Mouse (Mus musculus) heart, embryonic 11.5 days (tissue): ENCODE results near the gene Dock8. TPM values are rescaled to one million over a fixed set of nuclear protein-coding genes. Genes with fewer than 3 reads are reported as not detected.
A peak's percentile ranks its signal among the peaks of the same experiment; 100 is the strongest.

Experiments used
- ATAC-seq: fragments of 200-750 bp; cut with Nextera tagmentation; replicated peaks from 2 replicates; pipeline ENCODE4 v1.8.0; 2017; ENCODE audit warnings: moderate library complexity; ENCODE audit not compliant: insufficient number of reproducible peaks, low FRiP score, low TSS enrichment
- H3K27ac ChIP-seq: fragments of 300-500 bp; sonication (generic); 2 replicates; pipeline ENCODE4 v1.5.1; 2014; ENCODE audit warnings: mild to moderate bottlenecking, low read depth, low read length
- H3K27me3 ChIP-seq: fragments of 300-500 bp; sonication (generic); 2 replicates; pipeline ENCODE4 v1.6.1; 2014; ENCODE audit warnings: mild to moderate bottlenecking, low read length, mixed read lengths; ENCODE audit not compliant: control insufficient read depth, insufficient read depth
- H3K36me3 ChIP-seq: fragments of 300-500 bp; sonication (generic); 2 replicates; pipeline ENCODE4 v1.6.1; 2014; ENCODE audit warnings: mild to moderate bottlenecking, low read length, moderate library complexity, mixed read lengths; ENCODE audit not compliant: control insufficient read depth, insufficient read depth
- H3K4me1 ChIP-seq: fragments of 300-500 bp; sonication (generic); 2 replicates; pipeline ENCODE4 v1.6.1; 2014; ENCODE audit warnings: low read length; ENCODE audit not compliant: control insufficient read depth, insufficient read depth
- H3K4me2 ChIP-seq: fragments of 300-500 bp; sonication (generic); 2 replicates; pipeline ENCODE4 v1.6.1; 2014; ENCODE audit warnings: mild to moderate bottlenecking, moderate library complexity
- H3K4me3 ChIP-seq: fragments of 300-500 bp; sonication (generic); 2 replicates; pipeline ENCODE4 v1.5.1; 2014; ENCODE audit warnings: low read depth, low read length
- H3K9ac ChIP-seq: fragments of 300-500 bp; sonication (generic); 2 replicates; pipeline ENCODE4 v1.6.1; 2014; ENCODE audit warnings: mild to moderate bottlenecking, low read depth, low read length, moderate library complexity
- H3K9me3 ChIP-seq: fragments of 300-500 bp; sonication (generic); replicated peaks from 2 replicates; pipeline ENCODE4 v1.6.1; 2016; ENCODE audit warnings: low read length; ENCODE audit not compliant: control insufficient read depth
- WGBS: fragments of 180-500 bp; shearing (Covaris S2); extraction: QIAGEN DNeasy Blood & Tissue Kit; methylation state at CpG from one replicate; pipeline ENCODE4 v1.1.7; 2014; ENCODE audit not compliant: insufficient replicate concordance; 5-methylcytosine and 5-hydroxymethylcytosine counted together
- polyA plus RNA-seq: library from polyadenylated mRNA; unstranded; fragments of >200 nt; fragmentation: Nextera tagmentation; extraction: Ambion mirVana; gene quantifications from 2 replicates; pipeline ENCODE4 v1.2.1, GENCODE M21; 2014

The Dock8 gene
- polyA plus RNA-seq = 2.9 and 4.9 TPM in 2 replicates

DNA sequence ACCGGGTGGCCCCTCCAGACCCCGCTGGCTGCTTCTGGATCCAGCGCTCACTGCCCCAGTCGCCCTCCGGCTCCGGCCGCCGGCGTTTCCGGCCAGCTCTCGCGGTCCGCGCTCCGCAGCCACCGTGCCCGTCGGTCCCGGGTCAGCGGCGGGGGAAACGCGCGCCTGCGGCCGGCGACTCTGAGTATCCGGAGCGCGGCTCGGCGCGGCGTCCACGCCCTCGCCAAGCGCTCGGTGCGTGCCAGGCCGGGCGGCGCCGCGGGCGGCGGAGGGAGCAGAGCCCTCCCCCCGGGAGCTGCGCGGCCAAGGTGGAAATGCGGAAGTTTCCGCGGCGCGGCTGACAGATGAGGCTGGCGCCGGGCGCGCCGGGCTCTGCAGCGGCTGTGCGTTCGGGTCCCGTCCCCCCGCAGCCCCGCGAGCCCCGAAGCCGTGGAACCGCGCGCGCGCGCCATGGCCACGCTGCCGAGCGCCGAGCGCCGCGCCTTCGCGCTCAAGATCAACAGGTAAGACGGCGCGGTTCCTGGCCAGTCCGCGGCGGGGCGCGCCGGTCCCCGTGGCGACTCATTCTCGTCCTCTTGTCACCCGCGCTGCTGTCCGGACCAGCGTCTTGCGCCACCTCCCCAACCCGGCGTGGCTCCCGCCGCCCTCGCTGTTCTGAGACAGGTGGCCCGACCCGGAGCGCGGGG, at the start of gene Dock8:
Gene Dock8 (plus strand): TSS at position 334 of the 686 bp plus-strand sequence.
- Histone ChIP-seq H3K36me3 (no peaks in the 10 kb centered on the region), H3K9ac (peak within 1 kb of the TSS; percentile 76), H3K27me3 (peaks cover 15% of the 10 kb centered on the region; the same call in 1 of the 2 replicates), H3K9me3 (no peaks in the 10 kb centered on the region), H3K4me2 (peak within 1 kb of the TSS; percentile 97), H3K4me3 (peak within 1 kb of the TSS; percentile 78), H3K4me1 (0 out of 2 replicates have a peak, but pooled peaks cover under 1% of the 10 kb centered on the region), H3K27ac (peak within 1 kb of the TSS; percentile 24)
- under 1% methylated on average over 104 of the region's 109 CpGs for WGBS
- ATAC-seq = peak; percentile 52; the same call in 1 of the 2 replicates

DNA sequence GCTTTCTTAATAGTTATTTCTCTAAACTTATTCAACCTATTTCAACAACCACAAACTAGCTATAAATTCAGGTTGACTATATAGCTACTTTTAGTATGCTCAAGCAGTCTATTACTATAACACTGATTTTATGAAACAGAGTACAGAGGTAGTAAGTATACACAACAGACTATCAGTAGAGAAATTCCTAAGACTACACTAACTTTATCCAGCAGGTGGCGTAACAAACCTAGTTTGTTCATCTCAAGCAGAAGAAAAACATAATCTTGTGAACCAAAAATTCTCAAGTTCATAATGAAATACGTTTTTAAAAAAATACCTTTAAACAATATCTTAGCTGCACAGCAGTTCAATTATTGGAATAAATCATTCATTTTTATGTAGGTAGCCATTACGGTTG, 40.8 kb upstream of the Dock8 start:
- Histone ChIP-seq H3K27me3 (no peaks in the 10 kb centered on the region), H3K9ac (no peak overlapping the region), H3K4me3 (no peak overlapping the region), H3K4me2 (no peak overlapping the region), H3K27ac (no peak overlapping the region), H3K4me1 (peaks cover 3% of the 10 kb centered on the region; the same call in 1 of the 2 replicates), H3K9me3 (no peaks in the 10 kb centered on the region), H3K36me3 (peaks cover 4% of the 10 kb centered on the region; the same call in 1 of the 2 replicates)
- ATAC-seq = no peak
- 37% methylated on average over 3 of the region's 3 CpGs for WGBS

DNA sequence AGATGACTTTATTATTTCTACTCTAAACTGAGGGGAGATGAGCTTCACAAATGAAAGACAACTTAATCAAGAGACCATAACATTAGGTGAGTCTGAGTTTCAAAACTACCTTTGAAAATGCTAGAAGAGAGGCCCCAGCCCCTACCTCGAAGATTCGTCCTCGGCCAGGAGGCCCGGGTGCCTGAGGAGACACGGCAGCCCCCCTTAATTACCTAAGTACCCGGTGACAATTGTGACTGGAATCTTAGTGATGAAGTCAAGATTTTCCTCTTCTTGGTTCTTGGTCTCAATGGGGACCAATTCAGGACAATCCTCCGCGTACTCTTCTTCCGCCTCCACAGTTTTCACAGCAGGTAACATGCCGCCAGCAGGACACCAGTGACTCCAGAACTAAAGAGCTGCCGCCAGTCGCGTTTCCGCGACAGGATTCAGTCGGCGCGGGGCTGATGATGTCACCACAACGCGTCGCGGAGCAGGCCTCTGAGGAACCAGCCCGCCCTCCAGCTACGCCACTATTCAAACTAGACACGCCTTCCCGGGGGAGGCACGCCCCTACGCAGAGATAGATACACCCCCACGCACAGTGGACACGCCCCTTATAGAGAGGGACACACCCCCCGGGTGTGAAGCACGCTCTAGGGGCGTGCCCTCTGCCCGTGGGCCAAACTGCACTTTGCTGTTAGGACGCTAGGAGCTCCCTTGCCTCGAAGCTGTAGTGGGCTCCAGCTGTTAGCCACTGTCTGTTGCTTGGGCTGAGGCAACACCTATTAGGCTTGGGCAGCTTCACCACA, 38.0 kb upstream of the Dock8 start, which contains the start of gene Cbwd1:
Gene Cbwd1 (minus strand): TSS at position 439 of the 791 bp plus-strand sequence.
- Histone ChIP-seq H3K4me2 (peak within 1 kb of the TSS; percentile 72), H3K27ac (0 out of 2 replicates have a peak within 1 kb of the TSS, but pooled peaks have one; percentile 12), H3K4me1 (peaks cover 3% of the 10 kb centered on the region; the same call in 1 of the 2 replicates), H3K4me3 (peak within 1 kb of the TSS; percentile 70), H3K27me3 (no peaks in the 10 kb centered on the region), H3K9me3 (no peaks in the 10 kb centered on the region), H3K36me3 (peaks cover under 1% of the 10 kb centered on the region; the same call in 1 of the 2 replicates), H3K9ac (peak within 1 kb of the TSS; percentile 87)
- under 1% methylated on average over 36 of the region's 36 CpGs for WGBS
- peak; percentile 99 for ATAC-seq

DNA sequence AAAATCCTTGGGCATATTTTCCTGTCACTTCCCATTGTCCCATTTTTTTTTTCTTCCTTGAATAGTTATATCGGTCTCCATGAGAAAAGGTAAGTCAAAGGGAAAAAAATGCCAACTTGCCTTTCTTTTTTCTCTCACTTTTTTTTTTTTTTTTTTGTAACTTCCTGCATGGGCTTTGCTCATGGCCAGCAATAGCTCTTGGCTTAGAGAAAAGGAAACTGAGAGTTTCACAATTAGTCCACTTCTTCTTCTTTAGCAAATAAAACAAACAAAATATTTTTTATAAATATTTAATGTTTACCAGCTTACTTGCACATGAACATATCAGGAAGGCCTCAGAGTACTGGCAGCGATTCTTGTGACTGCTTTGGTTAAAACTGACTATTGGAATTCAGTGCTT, 33.1 kb upstream of the Dock8 start:
- Histone ChIP-seq H3K9me3 (no peaks in the 10 kb centered on the region), H3K36me3 (no peaks in the 10 kb centered on the region), H3K27ac (no peak overlapping the region), H3K4me3 (no peak overlapping the region), H3K27me3 (no peaks in the 10 kb centered on the region), H3K4me1 (no peaks in the 10 kb centered on the region), H3K9ac (no peak overlapping the region), H3K4me2 (no peak overlapping the region)
- no peak for ATAC-seq
- WGBS = 79% methylated on average over 2 of the region's 2 CpGs

DNA sequence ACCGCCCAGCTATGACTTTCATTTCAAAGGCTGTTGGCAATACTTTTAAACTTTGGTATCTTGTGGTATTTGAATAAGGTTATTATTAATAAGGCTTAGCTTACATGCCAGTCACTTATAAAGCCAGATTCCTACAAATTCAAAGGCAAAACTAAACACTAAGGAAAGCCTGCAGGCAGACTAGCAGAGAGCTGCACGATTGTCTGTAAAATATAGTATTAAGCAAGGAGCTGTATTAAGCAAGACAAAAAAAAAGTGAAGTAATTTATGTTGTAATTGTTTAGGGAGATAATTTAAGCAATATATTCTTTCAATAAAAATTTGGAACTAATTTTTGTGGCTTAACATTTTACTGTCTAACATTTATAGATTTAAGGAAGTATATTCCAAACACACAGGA, 32.4 kb upstream of the Dock8 start:
- Histone ChIP-seq H3K27me3 (no peaks in the 10 kb centered on the region), H3K4me3 (no peak overlapping the region), H3K4me1 (no peaks in the 10 kb centered on the region), H3K27ac (no peak overlapping the region), H3K9me3 (no peaks in the 10 kb centered on the region), H3K4me2 (no peak overlapping the region), H3K36me3 (no peaks in the 10 kb centered on the region), H3K9ac (no peak overlapping the region)
- WGBS = 87% methylated on average over 2 of the region's 2 CpGs
- no peak for ATAC-seq

DNA sequence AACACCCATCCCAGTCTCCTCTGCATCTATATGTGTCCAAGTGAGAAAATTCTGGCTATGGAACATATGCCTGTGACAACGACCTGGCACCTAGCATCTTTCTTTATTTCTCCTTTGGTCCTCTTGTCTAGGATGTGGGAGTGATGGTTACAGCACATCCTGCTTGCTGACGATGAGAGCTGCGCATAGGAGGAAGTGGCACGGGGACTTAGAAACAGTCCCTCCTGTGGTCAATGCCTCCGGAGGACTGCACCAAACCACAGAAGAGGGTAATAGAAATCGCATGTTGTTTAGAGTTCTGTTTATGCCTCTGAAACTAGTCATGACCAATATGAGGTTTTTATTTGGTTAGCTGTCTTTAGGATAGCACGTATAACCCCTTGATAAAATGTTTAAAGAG, 28.0 kb upstream of the Dock8 start:
- Histone ChIP-seq H3K9me3 (no peaks in the 10 kb centered on the region), H3K4me2 (no peak overlapping the region), H3K27ac (no peak overlapping the region), H3K4me1 (no peaks in the 10 kb centered on the region), H3K4me3 (no peak overlapping the region), H3K36me3 (no peaks in the 10 kb centered on the region), H3K9ac (no peak overlapping the region), H3K27me3 (no peaks in the 10 kb centered on the region)
- no peak for ATAC-seq
- 73% methylated on average over 7 of the region's 7 CpGs for WGBS

DNA sequence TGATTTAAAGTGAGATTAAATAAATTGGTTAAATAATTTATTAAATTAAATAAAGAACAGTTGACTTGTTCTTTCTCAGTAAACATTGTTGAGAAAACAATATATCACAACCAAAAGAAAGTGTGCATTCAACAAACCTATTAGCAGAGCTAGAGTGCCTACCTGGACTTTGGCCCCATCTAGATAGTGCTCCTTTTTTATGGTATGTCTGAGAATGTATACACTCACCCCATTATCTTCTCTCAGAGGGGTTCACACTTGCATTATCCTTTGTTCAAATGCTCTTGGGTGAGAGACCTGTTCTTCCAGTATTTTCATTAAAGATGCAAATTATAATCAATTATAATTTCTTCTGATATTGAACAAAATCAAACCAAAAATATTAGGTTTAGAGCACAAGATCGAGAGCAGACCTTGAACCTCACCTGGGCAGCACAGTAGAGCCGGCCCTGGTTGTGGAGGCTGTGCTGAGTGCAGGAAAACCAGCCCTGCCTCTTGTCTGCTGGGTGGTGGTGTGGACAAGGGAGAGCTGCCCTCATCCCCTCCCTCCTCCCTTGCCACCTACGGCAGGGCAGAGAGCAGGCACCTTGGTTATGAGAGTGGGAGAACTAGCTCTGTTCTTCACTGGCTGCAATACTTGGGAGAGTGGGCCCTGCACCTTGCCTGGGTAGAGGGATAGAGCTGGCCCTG, 26.5 kb upstream of the Dock8 start:
- H3K4me3 ChIP-seq = no peak overlapping the region
- H3K4me2 ChIP-seq = no peak overlapping the region
- H3K27me3 ChIP-seq = no peaks in the 10 kb centered on the region
- H3K9ac ChIP-seq = no peak overlapping the region
- 73% methylated on average over 3 of the region's 3 CpGs for WGBS
- no peaks in the 10 kb centered on the region for H3K36me3 ChIP-seq
- H3K9me3 ChIP-seq = no peaks in the 10 kb centered on the region
- H3K27ac ChIP-seq = no peak overlapping the region
- no peak for ATAC-seq
- no peaks in the 10 kb centered on the region for H3K4me1 ChIP-seq

DNA sequence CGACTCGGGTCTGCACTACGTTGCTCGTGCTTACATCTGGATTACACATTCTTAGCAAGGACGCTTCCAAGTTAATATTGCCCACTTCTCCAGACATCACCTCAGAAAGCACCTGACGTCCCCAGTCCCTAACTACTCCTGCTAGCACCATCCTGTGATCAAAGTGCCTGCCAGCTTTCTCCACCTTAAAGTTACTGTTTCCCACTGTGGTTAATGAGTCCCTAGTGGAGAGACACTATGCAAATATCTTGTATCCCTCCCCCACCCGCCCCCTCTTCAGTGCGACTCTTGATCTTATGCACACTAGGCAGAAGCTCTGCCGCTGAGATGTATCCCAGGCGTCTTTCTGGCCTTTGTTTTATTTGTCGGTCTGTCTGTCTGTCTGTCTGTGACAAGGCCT, 21.3 kb upstream of the Dock8 start:
- Histone ChIP-seq H3K36me3 (no peaks in the 10 kb centered on the region), H3K4me2 (no peak overlapping the region), H3K4me1 (no peaks in the 10 kb centered on the region), H3K4me3 (no peak overlapping the region), H3K9ac (no peak overlapping the region), H3K27me3 (no peaks in the 10 kb centered on the region), H3K9me3 (no peaks in the 10 kb centered on the region), H3K27ac (no peak overlapping the region)
- ATAC-seq = no peak
- WGBS = 66% methylated on average over 11 of the region's 11 CpGs
